Mouse (Mus musculus) ES-E14 (cell line): ENCODE measurements around the gene Cdnf.

ENCODE experiments used
- CHD2 ChIP-seq: IDR thresholded peaks from 2 replicates; pipeline ENCODE4 v1.6.1; 2014; ENCODE audit warnings: mild to moderate bottlenecking, low read depth, low read length, inconsistent platforms
- MAFK ChIP-seq: IDR thresholded peaks from 2 replicates; pipeline ENCODE4 v1.6.1; 2014; ENCODE audit warnings: mild to moderate bottlenecking, low read depth, low read length, inconsistent platforms; ENCODE audit not compliant: insufficient read depth

DNA sequence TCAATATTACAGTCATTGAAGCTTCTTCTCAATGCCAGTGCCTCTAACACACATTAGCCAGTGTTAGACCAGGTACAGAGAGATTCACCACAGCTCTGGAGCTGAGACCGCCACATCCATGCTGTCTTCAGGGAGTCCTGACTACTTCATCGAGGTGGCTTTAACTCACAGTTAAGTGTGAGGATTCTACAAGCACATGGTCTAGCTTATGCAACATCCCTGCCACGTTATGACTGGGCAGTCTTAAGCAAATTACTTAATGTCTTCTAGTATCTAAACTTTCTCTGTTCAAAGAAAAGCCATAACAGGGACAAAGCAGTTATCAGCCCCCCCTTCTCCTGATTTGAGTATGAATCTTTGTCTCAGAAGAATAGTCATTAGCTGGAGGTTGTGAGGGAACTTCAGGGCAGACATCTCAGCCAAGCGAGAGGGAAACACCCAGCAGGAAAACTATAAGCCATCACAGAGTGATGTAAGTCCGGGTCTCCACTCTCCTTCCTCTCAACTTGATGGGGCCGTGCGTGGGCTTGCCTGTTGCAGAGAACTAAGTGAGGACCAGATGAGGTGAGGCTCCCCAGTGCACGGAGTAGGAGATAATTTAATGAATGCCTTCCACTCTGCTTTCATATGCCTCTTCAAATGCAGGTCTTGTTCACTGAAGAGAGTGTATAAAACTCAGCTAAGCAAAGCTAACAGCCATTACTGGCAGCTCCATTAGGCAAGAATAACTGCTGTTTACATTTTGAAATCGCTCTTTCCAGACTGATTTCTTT lies 28.7 kb downstream of the Cdnf start:
- TF ChIP-seq MAFK (no peak), CHD2 (no peak)
